Mouse (Mus musculus): ENCODE results near the gene Satb2.

Gene Satb2

GRCm38 (mm10) chr1:56973593-56973950, 4.9 kb downstream of the Satb2 start:
- no peak for DNase-seq (ENCODE audit: low read depth, low spot score)

- no peak for DNase-seq (ENCODE audit: low read depth, low spot score)
Observed at GRCm38 (mm10) chr1:56972950-56973592, 5.4 kb downstream of the Satb2 start.

- no peak for DNase-seq (ENCODE audit: low read depth, low spot score)
Observed at GRCm38 (mm10) chr1:56972251-56972949, 6.0 kb downstream of the Satb2 start.

GRCm38 (mm10) chr1:56971942-56972250, 6.6 kb downstream of the Satb2 start:
- no peak for DNase-seq (ENCODE audit: low read depth, low spot score)

- DNase-seq (ENCODE audit: low read depth, low spot score) = no peak
Observed at GRCm38 (mm10) chr1:56971441-56971861, 7.0 kb downstream of the Satb2 start.

- no peak for DNase-seq (ENCODE audit: low read depth, low spot score)
Observed at GRCm38 (mm10) chr1:56970740-56971141, 7.7 kb downstream of the Satb2 start.

- DNase-seq (ENCODE audit: low read depth, low spot score) = no peak
Observed at GRCm38 (mm10) chr1:56969364-56970360, 8.8 kb downstream of the Satb2 start.

GRCm38 (mm10) chr1:56965879-56966579, 12.4 kb downstream of the Satb2 start:
- no peak for DNase-seq (ENCODE audit: low read depth, low spot score)

- DNase-seq (ENCODE audit: low read depth, low spot score) = no peak
Observed at GRCm38 (mm10) chr1:56964493-56964892, 14.0 kb downstream of the Satb2 start.

GRCm38 (mm10) chr1:56963291-56963690, 15.2 kb downstream of the Satb2 start:
- DNase-seq (ENCODE audit: low read depth, low spot score) = no peak

GRCm38 (mm10) chr1:56958996-56959395, 19.5 kb downstream of the Satb2 start:
- no peak for DNase-seq (ENCODE audit: low read depth, low spot score)

- no peak for DNase-seq (ENCODE audit: low read depth, low spot score)
Observed at GRCm38 (mm10) chr1:56957942-56958341, 20.5 kb downstream of the Satb2 start.

- DNase-seq (ENCODE audit: low read depth, low spot score) = no peak
Observed at GRCm38 (mm10) chr1:56956811-56957210, 21.6 kb downstream of the Satb2 start.

- DNase-seq (ENCODE audit: low read depth, low spot score) = no peak
Observed at GRCm38 (mm10) chr1:56955739-56956085, 22.7 kb downstream of the Satb2 start.

GRCm38 (mm10) chr1:56955055-56955738, 23.3 kb downstream of the Satb2 start:
- no peak for DNase-seq (ENCODE audit: low read depth, low spot score)

- no peak for DNase-seq (ENCODE audit: low read depth, low spot score)
Observed at GRCm38 (mm10) chr1:56953538-56953937, 24.9 kb downstream of the Satb2 start.

GRCm38 (mm10) chr1:56951980-56952379, 26.5 kb downstream of the Satb2 start:
- no peak for DNase-seq (ENCODE audit: low read depth, low spot score)

- DNase-seq (ENCODE audit: low read depth, low spot score) = no peak
Observed at GRCm38 (mm10) chr1:56951525-56951924, 26.9 kb downstream of the Satb2 start.

- DNase-seq (ENCODE audit: low read depth, low spot score) = no peak
Observed at GRCm38 (mm10) chr1:56939432-56939831, 39.0 kb downstream of the Satb2 start.

- DNase-seq (ENCODE audit: low read depth, low spot score) = no peak
Observed at GRCm38 (mm10) chr1:56938432-56938831, 40.0 kb downstream of the Satb2 start.

- DNase-seq (ENCODE audit: low read depth, low spot score) = no peak
Observed at GRCm38 (mm10) chr1:56936554-56936953, 41.9 kb downstream of the Satb2 start.
